Mouse (Mus musculus): Measurements from ENCODE around the gene H13.

The H13 gene

DNA sequence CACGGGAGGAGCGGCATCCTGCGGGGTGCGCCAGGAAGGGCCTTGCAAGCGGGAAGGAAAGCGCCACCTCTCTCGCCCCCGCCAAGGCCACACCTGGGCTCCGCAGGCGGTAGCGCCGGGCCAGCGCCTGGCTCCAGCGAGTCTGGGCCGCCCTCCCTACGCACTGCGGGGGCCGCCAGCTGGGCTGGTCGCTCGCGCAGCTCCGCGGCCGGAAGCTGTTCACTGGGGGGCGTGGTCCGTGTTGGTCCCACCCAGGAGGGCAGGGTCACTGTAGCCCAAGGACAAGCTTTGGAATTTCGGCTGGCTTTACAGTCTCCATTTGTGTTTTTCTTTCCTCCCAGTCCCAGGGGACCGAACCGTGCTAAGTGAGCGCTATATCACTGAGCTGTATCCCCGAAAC, 38.4 kb downstream of the H13 start:
- no peak for TF ChIP-seq GATA4 (IDR thresholded peaks at IDR 0.05; ENCODE audit: insufficient replicate concordance, low read length)

DNA sequence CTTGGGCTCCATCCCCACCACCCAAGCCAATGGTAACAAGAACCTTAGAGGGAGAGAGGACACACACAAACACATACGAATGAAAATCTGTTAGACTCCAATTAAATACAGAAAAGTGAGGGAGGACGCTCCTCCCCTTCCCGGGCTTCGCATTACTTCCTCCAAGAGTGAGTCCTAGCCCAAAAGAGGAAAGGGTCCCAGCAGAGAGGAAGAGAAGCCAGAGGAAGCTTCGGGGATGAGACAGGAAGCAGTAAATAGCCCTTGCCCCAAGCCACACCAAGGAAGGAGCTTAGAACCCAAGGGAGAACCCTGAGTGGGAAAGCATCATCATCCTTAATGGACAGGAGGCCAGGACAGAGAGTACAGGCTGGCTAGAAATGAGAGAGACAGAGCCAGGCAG, 39.8 kb downstream of the H13 start:
- no peak for TF ChIP-seq GATA4 (IDR thresholded peaks at IDR 0.05; ENCODE audit: insufficient replicate concordance, low read length)

- TF ChIP-seq GATA4 (IDR thresholded peaks at IDR 0.05; ENCODE audit: insufficient replicate concordance, low read length) = no peak
These were observed 47.0 kb downstream of the H13 start for GRCm38 (mm10) chr2:152716241-152716772.

- TF ChIP-seq GATA4 (IDR thresholded peaks at IDR 0.05; ENCODE audit: insufficient replicate concordance, low read length) = no peak
These were observed 48.4 kb downstream of the H13 start for GRCm38 (mm10) chr2:152717652-152718051.

DNA sequence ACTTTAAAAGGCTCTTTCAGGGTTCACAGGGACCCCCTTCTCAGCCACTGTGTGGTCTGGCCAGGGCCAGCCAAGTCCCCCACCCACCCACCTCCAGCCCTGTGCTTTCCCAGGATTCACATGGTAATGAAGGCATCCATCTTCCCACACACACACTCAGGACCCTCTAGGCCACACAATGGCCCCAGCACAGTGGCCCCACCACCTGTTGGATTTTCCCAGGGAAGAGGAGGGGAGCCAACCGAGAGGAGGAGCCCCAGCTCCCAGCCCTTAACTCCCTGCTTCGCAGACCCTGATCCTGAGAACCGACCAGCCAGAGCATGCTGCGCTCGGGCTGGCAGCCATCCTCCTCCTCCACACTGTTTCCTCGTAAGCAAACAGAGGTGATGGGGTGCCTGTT, 48.8 kb downstream of the H13 start:
- TF ChIP-seq GATA4 (IDR thresholded peaks at IDR 0.05; ENCODE audit: insufficient replicate concordance, low read length) = no peak

GRCm38 (mm10) chr2:152723651-152724331, 54.5 kb downstream of the H13 start:
- TF ChIP-seq GATA4 (IDR thresholded peaks at IDR 0.05; ENCODE audit: insufficient replicate concordance, low read length) = no peak

DNA sequence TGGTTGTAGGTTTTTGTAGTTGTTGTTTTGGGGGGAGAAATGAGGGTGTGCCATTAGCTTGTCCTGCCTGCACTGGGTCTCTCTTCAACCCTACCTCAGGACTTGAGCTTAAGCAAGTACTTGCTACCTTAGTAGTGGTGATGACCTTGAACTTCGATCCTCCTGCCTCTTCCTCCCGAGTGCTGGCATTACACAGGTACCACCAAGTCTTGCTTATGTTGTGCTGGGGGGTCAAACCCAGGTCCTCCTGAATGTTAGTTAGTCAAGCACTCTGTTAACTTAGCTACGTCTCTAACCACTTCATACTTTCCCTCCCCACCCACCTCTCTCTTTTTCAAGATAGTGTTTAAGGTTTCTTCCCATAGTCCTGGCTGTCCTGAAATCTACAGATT, 55.1 kb downstream of the H13 start:
- no peak for TF ChIP-seq GATA4 (IDR thresholded peaks at IDR 0.05; ENCODE audit: insufficient replicate concordance, low read length)

DNA sequence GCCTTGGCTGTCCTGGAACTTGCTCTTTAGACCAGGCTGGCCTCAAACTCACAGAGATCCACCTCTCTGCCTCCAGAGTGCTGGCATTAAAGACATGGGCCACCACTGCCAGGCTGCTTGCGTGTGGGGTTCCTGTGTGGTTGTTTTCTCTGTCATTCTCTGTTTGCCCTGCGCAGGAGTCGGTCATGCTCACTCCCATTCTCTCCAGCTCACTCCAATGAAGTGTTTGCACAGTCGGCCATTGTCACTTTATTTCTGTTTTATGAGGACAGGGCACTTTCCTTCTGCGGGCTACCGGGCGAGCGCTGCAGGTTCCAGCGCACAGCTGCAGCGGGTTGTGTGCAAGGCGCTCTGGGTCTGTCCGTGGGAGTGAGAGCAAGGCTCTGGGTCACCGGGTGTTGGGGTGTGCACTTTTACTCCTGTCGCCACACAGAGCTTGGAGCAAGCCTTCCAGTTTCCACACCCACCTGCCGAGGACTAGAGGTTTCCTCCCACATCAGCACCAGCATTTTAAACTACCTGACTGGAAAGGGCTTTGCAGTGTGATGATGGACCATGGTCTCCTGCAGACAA, 56.0 kb downstream of the H13 start:
- no peak for TF ChIP-seq GATA4 (IDR thresholded peaks at IDR 0.05; ENCODE audit: insufficient replicate concordance, low read length)

DNA sequence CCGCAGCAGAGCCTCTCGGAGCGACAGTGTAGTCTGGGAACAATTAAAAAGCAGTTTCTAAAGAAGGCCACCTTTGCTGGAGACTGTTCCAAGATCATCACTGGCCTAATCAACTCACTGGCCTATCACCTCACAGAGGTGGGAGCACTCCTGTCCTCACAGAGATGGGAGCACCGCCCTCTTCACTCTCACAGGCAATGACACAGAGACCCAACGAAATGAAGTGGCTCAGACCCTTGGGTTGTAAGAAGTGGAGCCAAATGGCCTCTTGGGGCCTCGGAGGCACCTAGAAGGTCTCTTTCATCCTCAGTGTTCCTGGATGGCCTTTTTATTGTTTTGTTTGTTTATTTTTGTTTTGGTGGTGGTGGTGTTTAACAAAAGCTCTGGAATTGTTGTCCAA, 57.0 kb downstream of the H13 start:
- TF ChIP-seq GATA4 (IDR thresholded peaks at IDR 0.05; ENCODE audit: insufficient replicate concordance, low read length) = no peak

- TF ChIP-seq GATA4 (IDR thresholded peaks at IDR 0.05; ENCODE audit: insufficient replicate concordance, low read length) = no peak
These were observed 57.6 kb downstream of the H13 start for GRCm38 (mm10) chr2:152726751-152727335.

DNA sequence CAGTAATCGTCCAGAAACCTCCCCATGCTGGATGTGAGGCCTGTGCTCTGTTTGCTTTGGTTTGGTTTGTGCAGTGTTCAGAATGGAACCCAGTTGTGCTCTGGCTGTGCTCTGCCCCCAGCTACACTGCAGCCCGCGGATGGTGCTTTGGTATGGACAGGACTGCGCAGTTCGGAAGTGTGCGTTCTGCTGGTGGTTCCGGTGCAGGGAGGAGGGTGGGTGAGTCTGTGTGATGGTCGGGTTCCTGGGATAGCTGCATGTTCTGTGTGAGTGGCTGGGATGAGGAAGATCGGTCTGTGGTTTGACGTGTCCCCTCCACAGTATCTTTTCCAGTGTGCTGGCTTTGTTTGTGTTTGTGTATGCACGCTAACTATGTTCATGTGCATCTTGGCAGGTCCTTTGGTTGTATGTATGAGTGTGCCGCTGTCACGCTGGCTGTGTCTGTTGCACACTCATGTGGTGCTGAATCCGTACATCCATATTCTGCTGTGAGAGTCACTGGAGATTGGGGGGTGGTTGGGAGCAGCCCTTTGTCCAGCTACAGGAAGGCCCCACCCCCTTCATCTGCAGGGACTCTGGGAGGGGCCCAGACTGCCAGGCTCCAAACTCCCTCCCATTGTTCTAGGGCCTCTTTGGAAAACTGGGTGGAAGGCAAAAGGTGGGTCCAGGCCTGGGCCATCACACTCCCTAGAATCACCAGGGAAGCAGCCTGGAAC, 58.7 kb downstream of the H13 start:
- TF ChIP-seq GATA4 (IDR thresholded peaks at IDR 0.05; ENCODE audit: insufficient replicate concordance, low read length) = no peak

GRCm38 (mm10) chr2:152728594-152728993, 59.3 kb downstream of the H13 start:
- TF ChIP-seq GATA4 (IDR thresholded peaks at IDR 0.05; ENCODE audit: insufficient replicate concordance, low read length) = no peak

- TF ChIP-seq GATA4 (IDR thresholded peaks at IDR 0.05; ENCODE audit: insufficient replicate concordance, low read length) = no peak
These were observed 59.9 kb downstream of the H13 start for GRCm38 (mm10) chr2:152729013-152729635.

DNA sequence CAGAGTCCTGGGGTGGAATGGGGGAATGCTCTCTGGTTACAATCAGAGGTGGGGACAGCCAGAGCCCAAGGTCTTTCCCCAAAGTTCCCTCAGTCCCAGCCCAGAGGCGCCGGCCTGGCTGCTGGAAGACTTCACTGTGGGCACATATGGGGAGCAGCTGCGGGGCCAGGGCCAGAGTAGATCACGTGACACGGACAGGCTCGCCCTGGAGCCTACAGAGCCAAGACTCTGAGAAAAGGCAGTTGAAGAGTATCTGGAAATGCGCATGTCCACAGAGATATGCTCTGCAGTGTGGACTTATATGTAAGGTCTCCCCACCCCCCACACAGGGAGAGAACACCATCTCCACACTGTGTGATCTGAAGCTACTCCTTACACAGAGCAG, 60.4 kb downstream of the H13 start:
- no peak for TF ChIP-seq GATA4 (IDR thresholded peaks at IDR 0.05; ENCODE audit: insufficient replicate concordance, low read length)

DNA sequence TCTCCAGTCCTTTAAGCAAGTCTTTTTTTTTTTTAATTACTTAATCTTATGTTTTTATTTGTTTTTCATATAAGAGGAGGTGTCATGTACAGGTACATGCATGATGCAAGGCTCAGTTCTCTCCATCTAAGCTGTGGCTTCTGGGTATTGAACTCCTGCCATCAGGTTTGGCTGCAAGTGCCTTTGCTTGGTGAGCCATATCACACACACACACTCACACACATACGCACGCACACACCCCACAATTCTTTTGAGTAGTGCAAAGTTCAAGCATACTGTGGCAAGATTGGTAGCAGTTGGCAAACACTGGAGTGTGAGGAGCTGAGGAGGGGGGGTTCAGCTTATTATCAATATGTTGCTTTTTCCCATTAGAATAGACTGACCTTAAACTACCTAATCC, 63.9 kb downstream of the H13 start:
- TF ChIP-seq GATA4 (IDR thresholded peaks at IDR 0.05; ENCODE audit: insufficient replicate concordance, low read length) = no peak
